Mouse (Mus musculus) NIH3T3 (cell line): ENCODE data around the gene Gdf15.

Source experiments
- DNase-seq: peaks from one replicate; pipeline ENCODE4 v3.0.0-alpha.2; 2012; ENCODE audit warnings: low read depth

Gene Gdf15

GRCm38 (mm10) chr8:70585258-70585652 lies 47.0 kb downstream of the Gdf15 start:
- DNase-seq, result peak; percentile 86

GRCm38 (mm10) chr8:70584606-70585257 lies 47.5 kb downstream of the Gdf15 start:
- DNase-seq, result no peak

GRCm38 (mm10) chr8:70583476-70584387 lies 48.5 kb downstream of the Gdf15 start:
- DNase-seq, result no peak
